Mouse (Mus musculus) ovary, adult 10 weeks (tissue): ENCODE measurements around the gene Bcam. TPM values are rescaled to one million over a fixed set of nuclear protein-coding genes. Genes with fewer than 3 reads are reported as not detected.

Experiments used
- polyA plus RNA-seq: library from polyadenylated mRNA; stranded (reverse); fragments of 350-450 nt; fragmentation: Illumina TruSeq; extraction: RNeasy Lipid Tissue Mini Kit (QIAGEN cat#74804); gene quantifications from one replicate; pipeline ENCODE4 v1.2.3, GENCODE M21; 2014

The Bcam gene
- polyA plus RNA-seq = not detected

DNA sequence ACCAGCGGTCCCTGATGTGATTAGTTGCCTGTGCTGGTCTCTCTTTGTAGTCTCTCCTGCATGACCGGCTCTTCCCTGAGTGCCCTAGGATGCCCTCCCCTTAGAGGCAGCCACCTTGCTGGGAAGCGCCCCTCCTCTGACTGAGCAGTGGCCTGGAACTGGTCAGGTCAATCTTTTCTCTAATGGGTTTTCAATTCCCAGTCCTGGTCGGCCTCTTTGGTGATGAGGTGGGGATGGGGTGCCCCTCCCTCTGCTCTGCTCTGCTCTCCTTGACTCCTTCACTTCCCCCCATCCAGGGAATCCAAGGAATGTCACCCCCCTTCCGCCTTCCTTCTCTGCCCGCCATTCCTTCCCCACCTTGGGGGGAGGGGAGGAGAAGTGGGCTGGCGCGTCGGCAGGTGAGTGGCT lies at the start of gene Bcam:
Gene Bcam (minus strand): TSS at position 33 of the 408 bp plus-strand sequence.

DNA sequence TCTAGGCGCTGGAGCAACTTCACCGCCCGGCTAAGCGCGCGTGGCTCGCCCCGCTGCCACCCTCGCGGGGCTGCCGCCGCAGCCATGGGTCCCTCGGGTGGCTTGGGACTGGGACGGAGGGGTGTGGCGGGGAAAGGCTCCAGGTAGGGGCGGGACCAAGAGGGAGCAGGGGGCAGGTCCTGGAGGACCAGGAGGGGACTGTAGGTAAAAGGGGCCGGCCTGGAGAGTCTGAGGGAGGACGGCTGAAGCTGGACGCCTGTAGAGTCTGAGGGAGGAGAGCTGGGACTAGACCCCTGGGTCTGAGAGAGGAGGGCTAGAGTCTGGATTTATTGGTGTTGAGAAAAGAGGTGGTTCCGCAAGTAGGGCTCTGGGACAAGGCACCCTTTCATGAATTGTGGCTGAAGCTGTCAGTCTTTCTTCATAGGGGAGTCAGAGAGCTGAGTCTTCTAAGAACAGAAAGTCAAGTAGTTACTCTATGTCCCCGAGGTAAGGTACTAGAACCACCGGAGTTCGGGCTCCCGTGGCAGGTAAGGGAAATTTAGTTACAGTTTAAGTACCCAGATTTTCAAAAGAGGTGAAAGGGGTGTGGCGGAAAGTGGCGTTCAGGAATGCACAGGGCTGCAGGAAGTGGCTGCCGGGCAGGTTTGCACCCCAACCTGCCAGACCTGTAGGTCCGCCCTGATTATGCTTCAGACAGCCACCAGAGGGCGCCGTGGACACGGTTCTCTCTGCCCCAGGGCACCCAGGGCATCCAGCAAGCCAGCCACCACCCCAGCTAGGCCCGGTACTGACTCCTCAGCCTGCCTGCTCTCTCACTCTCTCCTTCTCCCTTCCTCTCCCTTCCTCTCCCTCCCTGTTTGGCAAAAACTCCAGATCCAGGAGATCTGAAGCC lies 26.1 kb upstream of the Bcam start, which contains the start of gene Cblc:
Gene Cblc (minus strand): TSS at position 113 of the 892 bp plus-strand sequence.

DNA sequence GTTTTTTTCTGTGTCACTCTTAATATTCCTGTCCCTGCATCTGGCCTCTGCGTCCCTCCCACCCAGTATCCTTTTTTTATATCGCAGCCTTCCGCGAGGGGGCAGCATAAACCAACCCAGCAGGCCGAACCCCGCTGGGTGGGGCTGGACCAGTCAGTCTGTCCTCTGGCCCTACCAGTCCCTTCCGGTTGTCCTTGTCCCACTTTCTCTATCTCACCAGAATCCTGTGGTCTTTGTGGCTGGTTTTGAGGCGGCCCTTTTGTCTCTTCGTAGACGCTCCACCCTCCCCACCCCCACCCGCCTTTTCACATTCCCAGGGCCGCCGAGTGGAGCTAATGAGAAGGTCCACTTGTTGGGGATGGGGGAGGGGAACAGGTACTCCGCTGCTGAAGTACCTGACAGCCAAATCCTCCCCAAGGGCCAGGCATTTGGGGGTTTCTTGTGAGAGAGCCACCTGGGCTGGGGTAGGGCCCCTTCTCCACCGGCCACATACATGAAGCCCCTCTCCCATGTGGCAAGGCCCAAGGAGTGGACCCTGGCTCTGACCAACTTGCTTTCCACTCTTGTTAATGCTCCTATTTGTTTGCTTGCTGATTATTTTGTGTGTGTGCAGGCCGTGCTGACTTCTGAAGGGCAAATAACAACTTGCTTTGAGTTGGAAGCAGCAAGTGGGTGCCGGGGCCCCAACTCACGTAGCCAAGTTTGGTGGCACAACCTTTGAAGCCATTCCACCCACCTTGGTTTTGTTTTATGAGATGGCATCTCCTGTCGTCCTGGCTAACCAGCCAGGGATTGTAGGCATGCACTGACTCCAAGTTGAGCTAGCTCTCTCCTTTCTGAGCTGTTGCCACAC lies 20.4 kb downstream of the Bcam start, which contains the start of gene Nectin2:
Gene Nectin2 (minus strand): TSS at position 267 of the 853 bp plus-strand sequence.

DNA sequence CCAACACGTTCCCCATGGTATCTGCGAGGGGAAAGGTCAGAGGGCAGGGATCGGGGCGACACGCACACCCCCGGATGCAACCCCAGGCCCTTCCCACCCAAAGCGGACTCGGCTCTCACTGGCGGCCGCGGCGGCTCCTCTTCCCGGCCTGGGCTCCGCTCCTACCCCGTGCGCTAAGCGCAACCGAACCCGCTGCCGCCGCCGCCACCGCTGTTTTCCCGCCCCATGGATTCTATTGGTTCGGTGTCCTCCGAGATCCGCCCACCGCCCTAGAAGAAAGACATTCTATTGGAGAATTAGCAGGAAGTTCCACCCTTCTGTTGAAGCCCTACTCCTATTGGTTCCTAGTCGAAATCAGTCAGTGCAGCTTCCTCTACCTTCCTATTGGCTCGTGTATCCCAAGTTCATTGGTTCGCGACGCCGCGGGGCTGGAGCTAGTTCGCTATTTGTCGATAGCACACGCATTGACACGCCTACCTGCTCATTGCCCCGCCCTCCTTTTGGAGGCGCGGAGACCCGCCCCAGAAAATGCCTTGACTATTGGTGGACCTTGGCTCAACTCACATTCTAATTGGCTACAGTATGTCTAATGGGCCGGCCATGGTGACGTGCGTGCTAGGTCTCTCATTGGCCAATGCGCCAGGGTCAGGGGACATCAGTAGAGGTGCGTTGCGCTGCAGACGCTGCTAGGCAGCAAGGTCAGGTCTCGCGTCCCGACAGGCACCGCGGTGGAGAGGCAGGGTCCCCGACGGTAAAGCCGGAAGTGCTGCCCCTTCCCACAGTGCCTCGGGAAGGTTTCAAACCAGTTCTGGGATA lies 55.4 kb downstream of the Bcam start, which contains the start of gene Tomm40:
Gene Tomm40 (minus strand): TSS at position 200 of the 816 bp plus-strand sequence.

Other genes with a start within 250 kb of the Bcam start
- gene Ppp1r37, start 207.9 kb downstream of the Bcam start, polyA plus RNA-seq = 0.37 TPM
- gene Zfp296, start 193.7 kb downstream of the Bcam start, polyA plus RNA-seq = not detected
- 16.3 TPM for gene Gemin7, start 193.4 kb downstream of the Bcam start, polyA plus RNA-seq
- gene Clasrp, start 166.5 kb downstream of the Bcam start, polyA plus RNA-seq = 1.6 TPM
- 0.66 TPM for gene Relb, start 141.6 kb downstream of the Bcam start, polyA plus RNA-seq
- gene Clptm1, start 106.0 kb downstream of the Bcam start, polyA plus RNA-seq = 14.3 TPM
- not detected for gene Apoc2, start 93.1 kb downstream of the Bcam start, polyA plus RNA-seq
- not detected for gene Gm44805, start 89.6 kb downstream of the Bcam start, polyA plus RNA-seq
- gene Apoc4, start 89.5 kb downstream of the Bcam start, polyA plus RNA-seq = not detected
- gene Apoc1, start 78.4 kb downstream of the Bcam start, polyA plus RNA-seq = 1.7 TPM
- gene Apoe, start 71.8 kb downstream of the Bcam start, polyA plus RNA-seq = 8.6 TPM
- 0.37 TPM for gene Tomm40, start 55.6 kb downstream of the Bcam start, polyA plus RNA-seq
- gene Nectin2, start 20.5 kb downstream of the Bcam start, polyA plus RNA-seq = 7.6 TPM
- not detected for gene Cblc, start 25.8 kb upstream of the Bcam start, polyA plus RNA-seq
- gene Bcl3, start 51.8 kb upstream of the Bcam start, polyA plus RNA-seq = not detected
- not detected for gene Gm19345, start 81.0 kb upstream of the Bcam start, polyA plus RNA-seq
- gene Ceacam16, start 90.3 kb upstream of the Bcam start, polyA plus RNA-seq = not detected
- not detected for gene Ceacam19, start 116.9 kb upstream of the Bcam start, polyA plus RNA-seq
- 34.4 TPM for gene Pvr, start 150.1 kb upstream of the Bcam start, polyA plus RNA-seq
- gene Igsf23, start 179.7 kb upstream of the Bcam start, polyA plus RNA-seq = not detected
- 1.00 TPM for gene Ceacam20, start 194.4 kb upstream of the Bcam start, polyA plus RNA-seq
- gene Nlrp9b, start 220.4 kb upstream of the Bcam start, polyA plus RNA-seq = 83.2 TPM